Mouse (Mus musculus) liver, embryonic 14.5 days (tissue): ENCODE data around the gene Xrcc4.

ENCODE experiments used
- CTCF ChIP-seq: IDR thresholded peaks from 2 replicates; pipeline ENCODE4 v1.5.1; 2016; ENCODE audit warnings: antibody characterized with exemption, low read depth, control low read depth
- EP300 ChIP-seq: IDR thresholded peaks from 2 replicates; pipeline ENCODE4 v1.6.1; 2016; ENCODE audit warnings: antibody characterized with exemption, low read depth

DNA sequence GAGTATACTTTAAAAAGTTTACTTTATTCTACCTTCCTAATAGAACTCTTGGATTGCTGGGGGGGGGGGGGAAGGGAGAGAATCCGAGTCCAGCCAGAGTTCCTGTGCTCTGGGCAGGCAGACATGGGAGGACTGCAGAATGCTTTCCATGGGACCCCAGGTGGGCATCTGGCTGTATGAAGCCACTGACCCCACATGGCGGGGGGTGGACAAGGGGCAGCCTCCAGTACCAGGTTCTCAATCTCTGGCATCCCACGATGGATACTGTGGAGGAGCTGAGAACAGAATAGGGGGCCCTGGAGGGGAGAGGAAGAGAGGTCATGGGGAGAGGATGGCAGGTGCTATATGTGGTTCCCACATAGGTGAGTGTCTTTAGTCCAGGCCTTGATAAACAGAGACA lies 327.1 kb downstream of the Xrcc4 start:
- TF ChIP-seq CTCF (no peak), EP300 (no peak)
